Comparison of ENCODE assay signal across 11 mouse cellular contexts in genomic region chr11:90036416-90036815, GRCm38 (mm10). TPM values are rescaled to one million over a fixed set of nuclear protein-coding genes. Genes with fewer than 3 reads are reported as not detected.
DNase-seq lines count a peak whose midpoint lies in the region; ATAC-seq and TF ChIP-seq lines count a peak whose summit lies in the region.
"Had no signal": no experiment of that assay in that cellular context is flagged by ENCODE, and none has a peak within 500 bp of the region (broad histone marks: within the 10 kb centered on the region; RNA-seq: fewer than 3 reads in every experiment).

No protein-coding gene starts in this region.

- no peak overlapping the region for H3K27ac ChIP-seq in layer of hippocampus, adult 2 months
- H3K27ac ChIP-seq in bone marrow macrophage, adult 2 months (ENCODE audit: insufficient read depth, low read depth, low read length) = no peak overlapping the region
- H3K27ac ChIP-seq: heart, embryonic 13.5 days; limb, embryonic 10.5 days had no signal

- peak; percentile 61 for TF ChIP-seq CTCF in layer of hippocampus, adult 2 months (conservative IDR thresholded peaks at IDR 0.05)
- peak; percentile 42 for TF ChIP-seq CTCF in bone marrow macrophage, adult 2 months (IDR thresholded peaks at IDR 0.05; ENCODE audit: low read depth, low read length)

- no peaks in the 10 kb centered on the region for H3K4me1 ChIP-seq in bone marrow macrophage, adult 2 months (ENCODE audit: control insufficient read depth, insufficient read depth, low read length)

- TF ChIP-seq POLR2A in bone marrow macrophage, adult 2 months (IDR thresholded peaks at IDR 0.05; ENCODE audit: borderline replicate concordance, low read depth, low read length) = no peak

- no peak for ATAC-seq in erythroblast, adult 5-6 weeks (replicated peaks; ENCODE audit: low FRiP score, poor library complexity, severe bottlenecking)
- ATAC-seq: inflammation-experienced regulatory T-cells, adult 6 months had no signal

- no peak overlapping the region for H3K4me3 ChIP-seq in layer of hippocampus, adult 2 months
- H3K4me3 ChIP-seq in bone marrow macrophage, adult 2 months (ENCODE audit: insufficient read depth, low read length) = no peak overlapping the region
- H3K4me3 ChIP-seq: heart, embryonic 13.5 days; limb, embryonic 10.5 days had no signal

- DNase-seq in layer of hippocampus, adult 2 months (ENCODE audit: low spot score in 2 of 2) = no peak
- no peak for DNase-seq in layer of hippocampus, postnatal 25 days (ENCODE audit: extremely low spot score in 1 of 2, low spot score in 1 of 2)
- DNase-seq in 416B (ENCODE audit: low read depth) (peak; percentile 13), A20 (ENCODE audit: low read depth, low spot score) (peak; percentile 19)
- no peak for DNase-seq in ovary, postnatal 14 days (ENCODE audit: low spot score)
- DNase-seq: thymus, postnatal 25 days had no signal

RNA-seq across cellular contexts. Expression of gene Tmem100, which starts 6.3 kb away (rescaled TPM):
- 10 to 100 TPM; 13.7 to 16.7 TPM for total RNA-seq in layer of hippocampus, adult 2 months (2021)
- total RNA-seq in layer of hippocampus, postnatal 25 days (2021) = 10 to 100 TPM; 18.1 to 20.6 TPM
- 0.45 TPM in 1 of 2 replicates, not detected in the other for polyA plus RNA-seq in bone marrow macrophage, adult 2 months (2012; ENCODE audit: insufficient read depth, insufficient read length, missing spikeins)
- total RNA-seq in erythroblast, adult 5-6 weeks (2015; ENCODE audit: low replicate concordance) = not detected in 2 replicates
- total RNA-seq in erythroblast, adult 5-6 weeks (2017; ENCODE audit: low replicate concordance) = not detected in 2 replicates
- polyA plus RNA-seq: inflammation-experienced regulatory T-cells, adult 6 months had no signal

RNA-seq across cellular contexts. Expression of gene Pctp, which starts 33.7 kb away (rescaled TPM):
- 1 to 10 TPM in 1 of 2 experiments, under 1 TPM in 1; 0.88 to 1.2 TPM for total RNA-seq in layer of hippocampus, adult 2 months (2021)
- total RNA-seq in layer of hippocampus, postnatal 25 days (2021) = 1 to 10 TPM in 1 of 2 experiments, under 1 TPM in 1; 0.94 to 1.3 TPM
- polyA plus RNA-seq in bone marrow macrophage, adult 2 months (2012; ENCODE audit: insufficient read depth, insufficient read length, missing spikeins) = 19.7 and 20.1 TPM in 2 replicates
- 0.77 and 1.9 TPM in 2 replicates for total RNA-seq in erythroblast, adult 5-6 weeks (2015; ENCODE audit: low replicate concordance)
- 2.4 and 5.3 TPM in 2 replicates for total RNA-seq in erythroblast, adult 5-6 weeks (2017; ENCODE audit: low replicate concordance)

Comparison
In these comparisons a context has a peak if more than half of its experiments do, and no peak if none do; other contexts are left out.
1. DNase-seq: peak in 416B (single experiment) and A20 (single experiment); none in layer of hippocampus, adult 2 months (0 of 2), layer of hippocampus, postnatal 25 days (0 of 2) and ovary, postnatal 14 days (single experiment).
2. RNA of gene Tmem100, which starts 6.3 kb away (total RNA-seq): 18.1 to 20.6 TPM in layer of hippocampus, postnatal 25 days and 13.7 to 16.7 TPM in layer of hippocampus, adult 2 months; not detected in erythroblast, adult 5-6 weeks; every median in the first group is over 10 times any median in the second.